Mouse (Mus musculus) liver (tissue): ENCODE data around the gene Cyp24a1.

ENCODE experiments used
- DNase-seq: peaks from one replicate; pipeline ENCODE4 v3.0.0-alpha.2; 2020; ENCODE audit warnings: mixed read lengths

Gene Cyp24a1

GRCm38 (mm10) chr2:170436204-170436603, 60.7 kb downstream of the Cyp24a1 start:
- no peak for DNase-seq
